Mouse (Mus musculus) CD8-positive naive resting alpha-beta T cell, adult 2 months (primary cell): ENCODE data around the gene Lrfn2.
A peak's percentile ranks its signal among the peaks of the same experiment; 100 is the strongest.

Source experiments
- DNase-seq, 2 experiments: peaks; one replicate each; pipeline ENCODE4 v3.0.0; 2022; ENCODE audit warnings: low read depth in 2 of 2, low spot score in 2 of 2

Lrfn2 gene

DNA sequence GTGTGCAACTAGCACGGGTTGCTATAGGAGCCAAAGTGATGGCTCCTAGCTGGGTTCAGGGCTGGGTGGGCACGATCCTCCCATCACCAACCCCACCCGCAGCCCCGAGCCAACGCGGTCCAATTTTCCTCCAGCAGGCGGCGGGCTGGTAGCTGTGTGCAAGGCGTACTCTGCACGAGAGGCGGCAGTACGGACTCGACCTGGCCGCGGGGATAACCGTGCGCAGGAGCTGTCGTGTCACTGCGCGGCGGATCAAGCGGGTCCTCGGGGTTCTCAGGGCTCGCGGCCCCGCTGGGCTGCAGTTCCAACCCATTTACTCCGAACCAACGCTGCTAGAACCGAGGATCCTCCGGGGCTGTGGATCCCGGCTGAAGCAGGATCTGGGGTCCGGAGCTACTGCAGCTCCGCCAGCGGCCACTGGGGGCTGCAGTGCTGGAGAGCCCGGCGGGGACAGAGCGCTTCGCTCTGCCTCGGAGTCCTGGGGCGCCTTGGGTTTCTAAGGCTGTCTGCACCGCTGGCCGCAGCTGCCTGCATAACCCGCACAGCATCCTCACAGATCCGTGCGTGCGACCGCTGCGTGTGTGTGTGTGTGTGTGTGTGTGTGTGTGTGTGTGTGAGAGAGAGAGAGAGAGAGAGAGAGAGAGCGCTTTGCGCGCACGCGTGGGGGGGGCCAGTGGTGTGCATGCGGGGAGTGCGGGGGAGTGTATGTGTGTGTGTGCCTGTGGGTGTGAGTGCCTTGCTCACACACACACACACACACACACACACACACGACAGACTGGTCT is at the start of gene Lrfn2:
Gene Lrfn2, plus strand, starts transcription at position 759 of the 785 bp plus-strand sequence.
- DNase-seq = peak; percentile 18 to 38

DNA sequence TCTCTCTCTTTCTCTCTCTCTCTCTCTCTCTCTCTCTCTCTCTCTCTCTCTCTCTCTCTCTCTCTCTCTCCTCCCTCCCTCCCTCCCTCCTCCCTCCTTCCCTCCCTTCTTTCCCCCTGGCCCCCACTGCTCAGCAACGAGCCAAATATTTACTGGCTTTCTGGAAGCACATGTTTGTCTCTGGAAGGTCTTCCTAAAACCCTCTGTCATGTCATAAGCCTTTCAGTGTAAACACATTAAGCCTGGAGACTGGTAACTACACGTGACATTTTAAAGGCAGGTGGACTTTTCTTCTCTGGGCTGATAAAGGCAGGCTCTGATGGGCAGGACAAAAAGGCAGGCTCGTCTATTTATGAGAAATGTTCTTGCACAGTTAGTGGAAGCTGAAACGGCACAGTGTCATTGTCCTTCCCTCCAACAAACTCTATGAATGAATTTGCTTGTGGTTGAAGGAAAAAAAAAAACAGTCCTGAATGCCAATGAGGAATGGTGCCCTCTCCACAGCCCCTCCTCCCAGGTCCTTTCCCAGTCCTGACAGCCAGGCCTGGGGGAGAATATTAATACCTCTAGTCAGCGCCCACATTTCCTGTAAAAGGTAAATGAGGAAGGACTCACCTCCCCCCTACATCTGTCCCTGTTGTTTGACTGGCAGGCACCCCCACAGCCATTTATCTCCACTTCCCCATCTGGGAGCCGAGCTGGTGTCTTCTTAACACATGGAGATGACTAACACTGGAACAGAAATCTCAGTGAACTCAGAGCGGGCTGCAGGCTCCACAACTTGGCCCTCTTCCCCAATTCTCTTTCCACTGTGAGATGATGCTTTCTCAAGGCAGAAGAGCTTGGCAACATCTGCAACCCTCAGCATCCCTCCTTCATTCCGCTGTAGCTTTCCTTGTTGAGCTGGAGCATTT is 44.5 kb upstream of the Lrfn2 start:
- no peak for DNase-seq

DNA sequence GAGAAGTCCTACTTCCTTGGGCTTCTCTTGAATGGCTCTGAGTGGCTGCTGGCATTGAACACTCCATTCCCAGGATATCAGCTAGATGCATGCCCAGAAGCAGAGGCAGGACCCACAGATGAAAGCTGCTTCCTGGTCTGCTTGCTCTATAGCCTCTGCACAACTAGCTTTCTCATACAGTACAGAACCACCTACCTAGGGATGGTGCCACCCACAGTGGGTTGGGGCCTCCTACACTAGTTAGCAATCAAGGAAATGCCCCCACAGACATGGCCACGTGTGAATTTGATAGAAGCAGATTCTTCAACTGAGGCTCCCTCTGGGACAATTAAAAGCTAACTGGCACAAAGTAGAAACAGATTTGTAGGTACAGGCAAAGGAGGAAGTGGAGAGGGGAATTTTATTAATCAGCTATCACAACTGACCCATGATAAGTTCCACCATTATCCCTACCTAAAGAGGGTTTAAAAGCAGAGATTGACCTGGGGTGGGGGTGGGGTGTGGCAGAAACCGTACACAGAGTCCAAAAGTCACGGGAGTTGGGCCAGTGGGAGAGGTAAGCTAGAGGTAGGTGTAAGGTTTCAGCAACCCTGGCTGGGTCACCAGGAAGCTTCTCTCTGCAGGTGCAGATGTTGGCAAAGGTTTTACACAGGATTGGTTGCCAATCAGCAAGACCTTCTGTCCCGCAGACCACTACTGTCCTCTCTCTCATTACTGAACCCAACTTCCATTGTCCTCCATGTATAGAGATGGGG is 26.7 kb upstream of the Lrfn2 start:
- no peak for DNase-seq

DNA sequence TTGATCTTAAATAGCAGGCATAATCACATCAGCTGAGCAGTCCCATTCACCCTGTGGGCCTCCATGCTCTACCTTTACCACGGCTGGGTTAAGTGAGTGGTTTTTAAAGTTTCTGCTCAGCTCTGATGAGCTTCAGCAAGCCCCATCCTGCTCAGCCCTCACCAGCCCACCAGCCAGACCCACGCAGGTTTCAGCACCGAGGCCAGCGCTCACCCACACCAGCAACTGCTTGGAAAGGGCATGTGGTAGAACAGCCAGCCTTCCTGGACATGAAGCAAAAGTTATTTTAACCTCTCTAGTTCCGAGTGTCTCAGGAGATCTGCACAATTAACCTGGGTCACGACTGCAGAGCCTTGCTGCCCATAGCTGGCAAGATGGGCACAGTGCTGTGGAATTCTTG is 18.7 kb upstream of the Lrfn2 start:
- DNase-seq = no peak

DNA sequence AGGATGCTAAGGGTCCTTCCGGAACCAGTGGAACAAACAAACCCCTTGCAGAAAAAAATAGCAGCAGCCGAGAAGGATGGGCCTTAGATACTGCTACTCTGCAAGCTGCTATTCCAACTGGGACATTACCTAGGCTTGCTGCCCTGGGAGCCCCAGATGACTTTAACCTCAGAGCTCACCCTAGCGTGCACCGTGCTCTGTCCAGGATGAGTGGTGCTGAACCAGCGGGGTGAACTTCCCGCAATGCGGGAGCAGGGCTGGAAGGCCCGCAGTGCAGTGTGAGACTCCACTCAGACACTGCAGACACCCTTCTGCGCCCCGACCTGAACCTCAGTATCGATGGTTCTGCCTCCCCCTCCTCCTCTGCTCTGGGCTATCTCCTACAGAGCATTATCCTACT is 14.8 kb upstream of the Lrfn2 start:
- no peak for DNase-seq

DNA sequence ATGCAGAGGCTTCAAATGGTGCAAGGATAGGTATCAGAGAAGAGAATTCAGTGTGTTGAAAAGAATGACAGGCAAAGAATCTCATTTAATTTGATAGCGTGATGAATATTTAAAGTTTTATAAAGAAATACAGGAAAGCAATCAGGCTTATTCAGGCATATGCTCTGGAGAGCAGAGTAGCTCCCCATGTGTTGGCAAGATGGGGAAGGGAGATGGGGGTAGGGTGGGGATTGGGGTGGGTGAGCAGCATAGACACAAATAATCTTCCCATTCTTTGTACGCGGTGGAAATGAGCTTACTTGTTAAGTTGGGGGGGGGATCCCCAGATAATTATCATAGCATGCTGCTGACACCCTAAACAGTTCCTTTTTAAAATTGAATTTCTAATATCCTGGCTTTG is 13.7 kb upstream of the Lrfn2 start:
- no peak for DNase-seq

DNA sequence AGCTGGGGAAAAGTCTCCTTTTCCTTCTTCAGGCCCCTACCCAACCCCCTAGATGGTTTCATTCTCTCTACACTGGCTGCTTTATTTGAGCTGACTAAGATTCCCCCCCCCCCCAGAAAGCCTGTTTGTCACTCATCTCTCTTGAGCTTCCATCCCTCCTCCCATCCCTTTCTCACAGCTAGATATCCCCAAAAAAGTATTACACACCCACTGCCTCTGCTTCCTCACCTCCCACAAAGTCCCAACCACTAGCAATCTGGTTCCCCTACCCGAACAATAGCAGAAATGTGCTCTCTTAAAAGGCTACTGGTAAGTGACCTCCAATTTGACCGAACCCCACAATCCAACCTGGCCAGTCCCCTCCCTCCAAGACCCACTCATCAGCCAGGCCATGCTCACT is 9.3 kb upstream of the Lrfn2 start:
- DNase-seq = no peak

DNA sequence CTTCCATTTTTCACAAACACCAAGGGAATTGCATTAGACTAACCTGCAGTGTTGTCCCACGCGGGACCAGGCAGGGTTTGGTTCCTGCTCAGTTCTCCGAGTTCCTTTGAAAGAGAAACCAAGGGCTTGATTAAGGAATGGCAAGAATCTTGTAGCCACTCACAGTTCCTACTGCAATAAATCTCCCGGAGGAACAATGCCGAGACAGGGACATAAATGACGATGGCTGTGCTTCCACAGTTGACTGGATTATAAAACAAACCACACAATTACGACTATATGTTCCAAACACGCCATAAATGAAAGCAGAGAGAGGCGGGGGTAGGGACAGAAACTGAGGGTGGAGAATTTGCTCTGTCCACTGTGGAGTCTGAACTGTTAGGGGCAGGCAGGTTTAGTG is 6.8 kb upstream of the Lrfn2 start:
- DNase-seq = no peak

DNA sequence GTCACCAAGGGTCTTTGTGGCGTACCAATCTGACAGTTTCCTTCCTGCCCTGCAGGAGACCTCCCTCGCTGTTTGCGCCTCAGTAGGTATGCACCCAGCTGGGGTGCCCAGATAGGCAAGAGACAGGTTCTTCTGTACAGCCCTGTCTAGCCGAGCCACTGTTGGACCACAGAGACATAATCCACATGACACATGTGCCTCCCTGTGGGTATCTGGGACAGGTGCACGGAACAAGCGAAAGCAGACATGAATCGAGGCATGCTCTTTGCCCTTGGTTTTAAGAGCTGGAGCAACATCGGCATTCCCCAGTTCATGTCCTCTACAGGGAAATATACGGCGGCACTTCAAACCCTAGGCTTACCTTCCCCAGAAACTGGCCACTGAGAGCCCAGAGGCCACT is 1.2 kb upstream of the Lrfn2 start:
- no peak for DNase-seq

DNA sequence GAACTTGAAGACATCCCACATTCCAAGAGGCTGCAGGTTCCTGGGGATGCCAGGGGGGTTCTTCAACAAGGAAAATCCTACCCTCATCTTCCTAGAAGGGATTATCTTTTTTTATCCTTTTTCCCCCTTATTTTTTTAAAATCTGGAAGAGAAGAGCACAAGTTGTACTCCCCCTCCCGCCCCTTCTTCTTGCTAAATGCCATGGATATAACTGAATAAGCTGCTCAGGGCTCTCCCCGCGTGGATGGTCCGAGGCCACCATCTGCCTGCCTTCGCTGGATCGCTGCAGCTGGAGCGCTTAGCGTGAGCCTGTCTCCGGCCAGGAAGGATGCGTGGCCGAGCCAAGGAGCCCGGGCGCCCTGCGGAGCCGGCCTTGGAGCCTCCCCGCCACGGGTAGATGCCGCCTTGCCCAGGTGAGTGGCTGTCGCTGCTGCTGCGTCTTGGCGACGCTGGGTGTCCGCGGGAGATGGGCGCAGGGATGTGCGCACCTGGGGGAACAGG is 277 bp downstream of the Lrfn2 start:
- no peak for DNase-seq

DNA sequence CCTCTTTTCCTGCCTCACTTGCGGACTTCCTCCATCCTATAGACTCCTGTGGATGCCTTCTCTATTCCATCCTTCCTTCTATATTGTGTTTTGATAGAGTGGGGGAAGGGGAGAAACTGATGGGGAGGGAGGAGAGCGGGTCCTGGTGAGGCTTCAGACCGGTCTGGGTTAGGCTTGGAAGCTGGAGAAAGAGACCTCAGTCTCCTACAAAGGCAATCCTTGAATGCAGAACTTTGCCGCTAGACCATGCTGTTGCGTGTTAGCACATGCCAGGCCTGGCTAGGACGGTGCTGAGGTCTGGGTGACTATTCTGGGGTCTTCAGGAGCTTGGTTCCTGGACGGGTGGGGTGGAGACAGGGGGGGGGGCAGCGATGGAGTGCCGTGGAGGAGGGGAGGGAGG is 737 bp downstream of the Lrfn2 start:
- DNase-seq = no peak

DNA sequence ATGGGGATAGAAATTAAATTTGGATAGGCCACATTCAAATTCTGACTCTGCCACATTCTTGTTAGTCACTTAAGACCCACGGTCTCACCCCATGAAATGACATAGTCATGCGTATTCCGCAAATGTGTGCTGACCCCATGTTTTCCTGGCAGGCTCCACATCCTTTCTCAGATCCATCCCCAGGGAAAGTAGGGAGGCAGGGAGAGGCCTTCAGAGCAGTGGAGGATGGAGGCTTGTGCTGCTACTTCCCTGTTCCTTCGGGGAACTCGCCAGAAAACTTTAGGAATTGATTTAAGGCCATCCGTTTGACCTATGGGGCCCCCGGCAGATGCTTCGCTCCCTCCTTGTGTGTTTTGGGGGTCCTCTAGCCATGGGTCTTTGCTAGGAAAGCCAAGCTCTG is 3.0 kb downstream of the Lrfn2 start:
- DNase-seq = no peak

DNA sequence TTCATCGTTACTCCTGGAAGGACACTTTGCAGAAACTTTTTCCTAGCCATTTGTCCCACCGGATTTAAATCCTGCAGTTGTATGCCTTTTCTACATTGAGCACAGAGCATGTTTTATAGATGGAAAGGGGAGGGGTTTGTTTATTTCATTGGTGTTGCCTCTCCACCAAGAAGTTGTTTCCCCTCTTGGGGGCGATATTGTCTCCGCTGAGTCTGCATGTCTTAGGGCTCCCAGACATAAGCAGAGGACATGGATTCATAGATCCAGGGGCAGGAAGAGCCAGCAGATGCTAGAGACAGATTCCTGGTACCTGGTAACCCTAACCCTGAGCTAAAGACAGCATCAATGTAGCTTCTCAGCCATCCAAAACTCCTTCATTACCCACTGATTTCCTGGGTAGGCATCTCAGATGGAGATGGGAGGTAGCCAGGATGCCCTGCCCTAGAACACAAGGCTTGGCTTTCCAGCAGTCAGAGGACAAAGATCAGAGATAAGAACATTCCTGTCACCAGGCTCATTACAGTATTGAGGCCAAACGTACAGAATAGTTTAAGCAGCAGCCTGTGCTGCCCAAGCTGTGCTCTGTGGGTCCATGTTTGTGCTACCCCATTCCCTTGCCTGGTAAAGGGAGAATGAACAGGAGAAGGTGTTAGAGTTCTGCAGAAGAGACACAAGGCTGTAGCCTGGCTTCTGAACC is 4.4 kb downstream of the Lrfn2 start:
- no peak for DNase-seq

DNA sequence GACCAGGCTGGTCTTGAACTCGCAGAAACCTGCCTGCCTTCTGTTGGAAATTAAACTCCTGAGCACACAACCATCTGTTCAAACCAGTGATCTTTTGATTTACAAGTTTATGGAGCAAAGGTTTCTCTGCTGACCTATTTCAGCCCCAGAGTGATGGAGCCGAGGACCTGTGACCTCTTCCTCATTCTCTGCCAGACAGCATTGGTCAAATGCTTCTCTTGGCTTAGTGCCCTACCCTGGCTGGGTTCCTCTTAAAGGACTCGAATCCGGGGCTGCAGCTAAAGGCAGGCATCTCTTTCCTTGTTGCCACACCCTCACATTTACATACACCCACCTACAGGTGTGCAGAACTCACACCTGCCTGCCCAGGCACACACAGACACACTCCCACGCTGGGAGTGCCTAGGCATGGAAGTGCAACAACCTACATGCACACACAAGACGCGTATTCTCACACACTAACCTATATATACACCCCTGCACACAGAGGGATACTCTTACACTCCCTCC is 6.6 kb downstream of the Lrfn2 start:
- no peak for DNase-seq

DNA sequence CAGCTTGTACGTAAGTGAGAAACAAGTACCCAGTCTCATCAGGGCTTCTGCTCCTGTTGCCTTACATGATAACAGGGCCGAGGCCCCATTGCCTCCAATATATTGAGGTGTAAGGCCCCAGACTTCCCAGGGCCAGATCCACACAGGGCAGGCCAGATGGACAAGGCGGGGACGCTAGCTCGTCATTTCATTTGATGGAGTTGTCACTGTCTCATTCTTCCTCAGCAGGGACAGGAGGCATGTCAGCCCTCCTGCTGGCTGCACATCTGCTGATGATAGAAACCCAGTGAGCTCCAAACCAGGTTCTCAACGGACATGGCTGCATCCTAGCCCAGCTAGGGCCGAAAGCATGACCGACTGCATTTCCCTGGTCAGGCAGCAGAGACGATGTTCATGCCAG is 14.1 kb downstream of the Lrfn2 start:
- no peak for DNase-seq

DNA sequence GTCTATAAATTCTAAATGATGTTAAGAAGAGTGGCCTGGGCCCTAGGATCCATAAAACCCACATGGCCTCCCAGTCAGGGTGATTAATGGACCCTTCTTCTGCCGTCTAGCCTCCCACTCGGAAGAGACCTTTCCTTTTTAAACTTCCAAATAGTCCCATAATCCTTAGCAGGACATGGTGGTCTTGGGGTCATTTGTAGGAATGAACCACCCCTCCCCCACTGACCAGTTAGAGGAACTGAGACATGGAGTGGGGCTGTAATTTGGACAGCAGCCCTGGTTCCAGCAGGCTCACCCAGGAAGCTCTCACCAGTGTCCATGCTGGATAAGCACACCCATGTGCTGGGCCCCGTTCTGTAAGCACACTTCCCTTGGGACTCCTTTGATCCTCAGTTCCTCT is 14.6 kb downstream of the Lrfn2 start:
- DNase-seq = no peak

DNA sequence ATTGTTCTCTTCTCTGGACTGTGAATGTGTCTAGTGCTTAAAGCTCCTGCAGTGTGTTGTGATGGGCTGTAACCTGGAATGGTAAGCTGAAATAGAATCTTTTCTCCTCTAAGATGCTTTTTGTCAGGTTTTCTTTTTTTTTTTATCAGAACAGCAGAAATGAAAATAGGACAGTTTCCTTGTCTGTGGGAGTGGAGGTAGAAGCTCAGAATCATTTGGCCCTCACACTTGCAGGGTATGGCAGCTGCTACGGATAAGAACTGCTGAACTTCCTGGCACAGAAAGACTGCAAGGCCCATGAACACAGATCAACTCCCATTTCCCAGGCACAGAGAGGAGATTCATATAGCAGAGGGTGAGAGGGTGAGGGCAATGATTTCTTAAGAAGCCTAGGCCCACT is 19.1 kb downstream of the Lrfn2 start:
- no peak for DNase-seq

DNA sequence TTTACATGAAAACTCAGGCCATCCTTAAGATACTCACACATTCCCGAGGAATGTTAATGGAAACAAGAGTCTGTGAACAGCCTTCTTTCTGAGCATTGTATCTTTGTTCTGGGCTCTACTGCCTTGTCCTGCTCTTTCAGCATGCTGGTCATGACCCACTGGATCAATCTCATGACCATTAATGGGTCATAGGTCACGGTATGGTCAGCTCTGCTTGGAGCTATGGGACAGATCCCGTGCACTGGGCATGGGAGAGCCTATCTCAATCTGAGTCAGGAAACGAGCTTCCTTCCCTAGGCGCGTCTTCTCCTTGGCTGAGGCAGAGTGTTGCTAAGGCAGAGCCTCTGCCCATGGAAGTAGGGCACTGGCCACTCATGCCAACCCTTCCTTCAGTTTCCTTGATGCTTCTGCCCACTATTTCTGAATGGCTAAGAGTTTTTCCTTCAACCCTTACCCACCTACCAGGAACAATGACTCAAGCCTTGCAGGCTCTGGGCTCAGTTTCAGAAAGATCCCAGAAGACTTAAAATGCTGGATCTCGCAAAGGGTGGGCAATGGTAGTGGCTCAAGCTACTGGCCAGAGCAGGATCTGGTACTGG is 24.0 kb downstream of the Lrfn2 start:
- DNase-seq = no peak

DNA sequence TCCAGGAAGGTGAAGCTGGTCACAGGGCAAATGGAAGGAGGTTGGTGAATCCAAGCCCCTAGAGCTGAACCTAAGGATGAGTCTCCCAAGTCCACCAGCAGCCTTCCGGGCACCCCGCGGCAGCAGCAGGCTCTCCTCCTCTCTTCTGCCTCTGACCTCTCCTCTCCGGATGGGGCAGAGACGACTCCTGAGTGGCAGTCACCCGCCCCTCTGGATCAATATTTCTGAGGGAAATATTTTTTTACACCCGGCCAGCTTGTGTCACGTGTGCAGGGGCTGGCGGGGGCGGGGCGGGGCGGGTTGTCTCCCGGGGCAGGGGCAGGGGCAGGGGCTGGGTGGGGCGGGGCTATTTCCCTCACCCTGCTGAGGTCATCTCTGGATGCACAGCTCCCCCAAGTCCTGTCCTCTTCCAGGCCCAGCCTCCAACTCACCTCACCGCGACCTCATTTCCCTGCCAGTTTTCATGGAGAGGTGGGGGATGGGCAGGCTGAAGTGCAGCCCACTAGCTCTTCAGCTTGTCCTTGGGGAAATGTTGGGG is 28.1 kb downstream of the Lrfn2 start:
- DNase-seq = no peak

DNA sequence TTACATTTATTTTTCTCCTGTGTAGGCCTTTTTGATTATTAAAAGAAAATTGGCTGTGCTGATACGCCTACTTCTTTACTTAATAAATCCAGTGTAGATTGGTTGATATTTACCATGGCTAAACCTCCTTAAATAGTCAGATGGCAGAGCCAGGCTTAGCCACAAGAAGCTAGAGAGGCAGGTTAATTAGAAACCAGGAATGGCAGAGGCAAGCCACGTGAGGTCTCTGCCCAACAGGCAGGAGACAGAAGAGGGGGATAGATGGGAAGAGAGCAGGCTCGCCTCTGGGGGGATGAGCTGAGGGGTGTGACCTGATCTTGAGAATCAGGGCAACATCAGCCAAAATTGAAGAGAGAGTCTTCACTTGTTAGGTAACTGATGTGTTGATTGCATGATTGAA is 30.5 kb downstream of the Lrfn2 start:
- no peak for DNase-seq
